Mouse (Mus musculus) CH12.LX (cell line): Measurements from ENCODE around the gene Prelid1. TPM values are rescaled to one million over a fixed set of nuclear protein-coding genes. Genes with fewer than 3 reads are reported as not detected.
A peak's percentile ranks its signal among the peaks of the same experiment; 100 is the strongest.

Experiments
- DNase-seq: peaks from one replicate; pipeline ENCODE4 v3.0.0-alpha.2; 2013; ENCODE audit errors: extremely low read depth
- H3K27ac ChIP-seq: 2 replicates; pipeline ENCODE4 v1.5.1; 2012; ENCODE audit warnings: low read depth, mild to moderate bottlenecking, control low read depth, moderate library complexity; ENCODE audit not compliant: insufficient read depth
- H3K27me3 ChIP-seq: replicated peaks from 2 replicates; pipeline ENCODE3; 2012; ENCODE audit warnings: inconsistent platforms
- H3K36me3 ChIP-seq, 2 experiments: replicated peaks in 1 of 2; 2 replicates each; pipeline versions ENCODE3 to v1.6.1; 2012; ENCODE audit warnings: inconsistent platforms in 1 of 2, low read length in 1 of 2, mild to moderate bottlenecking in 1 of 2, mixed read lengths in 1 of 2, moderate library complexity in 1 of 2; ENCODE audit not compliant: control insufficient read depth in 1 of 2, insufficient read depth in 1 of 2
- H3K4me1 ChIP-seq, 2 experiments: 2 replicates each; pipeline ENCODE4 v1.6.1; 2012; ENCODE audit warnings: inconsistent platforms in 1 of 2, moderate library complexity in 1 of 2; ENCODE audit not compliant: insufficient read depth in 2 of 2, control insufficient read depth in 1 of 2
- H3K4me2 ChIP-seq: 2 replicates; pipeline ENCODE4 v1.6.1; 2012; ENCODE audit warnings: low read depth, mild to moderate bottlenecking, control low read depth; ENCODE audit not compliant: poor library complexity, insufficient read depth, severe bottlenecking
- H3K4me3 ChIP-seq, 3 experiments: fragments of 150-350 bp in 1 of 3; sonication (generic) in 1 of 3; replicated peaks in 1 of 3; 2 replicates each; pipeline versions ENCODE3 to v1.5.1; 2011 to 2012; ENCODE audit warnings: low read depth in 2 of 3, low read length in 2 of 3, mild to moderate bottlenecking in 2 of 3, moderate library complexity in 2 of 3, control low read depth in 1 of 3, improper control_type of control experiment in 1 of 3, inconsistent platforms in 1 of 3, mixed read lengths in 1 of 3; ENCODE audit not compliant: poor library complexity in 1 of 3
- H3K79me2 ChIP-seq: replicated peaks from 2 replicates; pipeline ENCODE4 v1.6.1; 2012; ENCODE audit warnings: mild to moderate bottlenecking, moderate library complexity; ENCODE audit not compliant: control insufficient read depth, poor library complexity, insufficient read depth, severe bottlenecking; ENCODE audit errors: extremely low read depth
- H3K9ac ChIP-seq: 2 replicates; pipeline ENCODE4 v1.6.1; 2012; ENCODE audit warnings: low read depth, mild to moderate bottlenecking, control low read depth, moderate library complexity; ENCODE audit not compliant: insufficient read depth
- H3K9me3 ChIP-seq: replicated peaks from 2 replicates; pipeline ENCODE3; 2012; ENCODE audit warnings: low read length, inconsistent platforms, mixed read lengths
- BHLHE40 ChIP-seq: IDR thresholded peaks from 2 replicates; pipeline ENCODE4 v1.6.1; 2011; ENCODE audit warnings: mild to moderate bottlenecking, low read depth, low read length, improper control_type of control experiment
- CTCF ChIP-seq, 2 experiments: IDR thresholded peaks in 1 of 2; conservative IDR thresholded peaks in 1 of 2; 2 replicates each; pipeline ENCODE4 v1.5.1; 2011 to 2012; ENCODE audit warnings: low read depth in 2 of 2, low read length in 2 of 2, improper control_type of control experiment in 1 of 2, inconsistent platforms in 1 of 2, mild to moderate bottlenecking in 1 of 2, moderate library complexity in 1 of 2
- EP300 ChIP-seq: IDR thresholded peaks from 2 replicates; pipeline ENCODE4 v1.6.1; 2011; ENCODE audit warnings: low read length, improper control_type of control experiment
- ETS1 ChIP-seq: conservative IDR thresholded peaks from 2 replicates; pipeline ENCODE4 v1.6.1; 2012; ENCODE audit warnings: low read depth, mild to moderate bottlenecking, inconsistent platforms, low read length, improper control_type of control experiment, moderate library complexity
- GABPA ChIP-seq: IDR thresholded peaks from 2 replicates; pipeline ENCODE4 v1.6.1; 2012; ENCODE audit warnings: low read depth, low read length, improper control_type of control experiment, inconsistent platforms; ENCODE audit not compliant: insufficient replicate concordance
- JUND ChIP-seq: conservative IDR thresholded peaks from 2 replicates; pipeline ENCODE4 v1.6.1; 2011; ENCODE audit warnings: low read depth, low read length, improper control_type of control experiment
- KAT2A ChIP-seq: IDR thresholded peaks from 2 replicates; pipeline ENCODE4 v1.6.1; 2012; ENCODE audit warnings: low read length, improper control_type of control experiment, inconsistent platforms; ENCODE audit not compliant: insufficient replicate concordance
- MAFK ChIP-seq: IDR thresholded peaks from 2 replicates; pipeline ENCODE4 v1.6.1; 2011; ENCODE audit warnings: low read length, improper control_type of control experiment; ENCODE audit not compliant: insufficient replicate concordance
- MXI1 ChIP-seq: IDR thresholded peaks from 2 replicates; pipeline ENCODE4 v1.6.1; 2011; ENCODE audit warnings: mild to moderate bottlenecking, low read depth, low read length, improper control_type of control experiment
- NRF1 ChIP-seq: IDR thresholded peaks from 2 replicates; pipeline ENCODE4 v1.6.1; 2014; ENCODE audit warnings: low read depth, mild to moderate bottlenecking, inconsistent platforms, low read length, improper control_type of control experiment, moderate library complexity
- PAX5 ChIP-seq: IDR thresholded peaks from 2 replicates; pipeline ENCODE4 v1.6.1; 2012; ENCODE audit warnings: low read length, inconsistent platforms, mixed read lengths
- POLR2AphosphoS2 ChIP-seq: IDR thresholded peaks from 2 replicates; pipeline ENCODE4 v1.6.1; 2011; ENCODE audit warnings: low read depth, low read length, improper control_type of control experiment
- SMC3 ChIP-seq: IDR thresholded peaks from 2 replicates; pipeline ENCODE4 v1.6.1; 2011; ENCODE audit warnings: low read depth, low read length, improper control_type of control experiment
- UBTF ChIP-seq: IDR thresholded peaks from 2 replicates; pipeline ENCODE4 v1.6.1; 2012; ENCODE audit warnings: low read depth, mild to moderate bottlenecking, inconsistent platforms, low read length, improper control_type of control experiment, moderate library complexity
- USF2 ChIP-seq: conservative IDR thresholded peaks from 2 replicates; pipeline ENCODE4 v1.6.1; 2011; ENCODE audit warnings: low read depth, low read length, improper control_type of control experiment
- ZKSCAN1 ChIP-seq: IDR thresholded peaks from 2 replicates; pipeline ENCODE4 v1.6.1; 2012; ENCODE audit warnings: low read depth, inconsistent platforms, low read length, improper control_type of control experiment, borderline replicate concordance
- ZMIZ1 ChIP-seq: IDR thresholded peaks from 2 replicates; pipeline ENCODE4 v1.6.1; 2012; ENCODE audit warnings: low read depth, mild to moderate bottlenecking, inconsistent platforms, low read length, improper control_type of control experiment
- ZNF384 ChIP-seq: IDR thresholded peaks from 2 replicates; pipeline ENCODE4 v1.6.1; 2012; ENCODE audit warnings: low read depth, low read length, improper control_type of control experiment, inconsistent platforms
- dilution Hi-C: fragments of 300-500 bp; cut with MboI; formaldehyde crosslinking; loops from 2 replicates; pipeline ENCODE4 v1.14.3; 2020; ENCODE audit warnings: low sequenced_read_pairs; ENCODE audit not compliant: extremely low pct_unique_long_range_greater_than_20kb, extremely low pct_ligation_motif_present
- in situ Hi-C: fragments of 300-500 bp; cut with MboI; formaldehyde crosslinking; loops from 3 replicates; pipeline ENCODE4 v1.14.3; 2019; ENCODE audit warnings: low sequenced_read_pairs, low pct_ligation_motif_present, low pct_unique_long_range_greater_than_20kb, mixed read lengths
- polyA plus RNA-seq: library from polyadenylated mRNA; unstranded; fragments of >175 nt; gene quantifications from 2 replicates; pipeline ENCODE4 v1.2.1, GENCODE M21; 2012; ENCODE audit warnings: low read depth; ENCODE audit not compliant: insufficient read length
- total RNA-seq, 2 experiments: library from RNA; depleted of rRNA; stranded (reverse); fragments of 300-350 nt in 1 of 2; fragments of >200 nt in 1 of 2; gene quantifications; 2 replicates each; pipeline ENCODE4 v1.2.3; 2012 to 2014

Prelid1 gene
- total and polyA plus RNA-seq, 3 experiments = 205 to 435 (median 302) TPM

- TF ChIP-seq MAFK (no peak), POLR2AphosphoS2 (no peak), ZKSCAN1 (no peak), KAT2A (no peak), BHLHE40 (peak; percentile 72), SMC3 (peak; percentile 62), CTCF (conservative IDR thresholded peaks at IDR 0.05 in 1 of 2, IDR thresholded peaks at IDR 0.05 in 1 of 2; ENCODE audit: low read depth in 2 of 2, low read length in 2 of 2) (peak; percentile 88 to 89), ETS1 (peak; percentile 46), ZMIZ1 (0 out of 2 replicates have a peak, but pooled peaks have one; percentile 27), UBTF (no peak), JUND (peak; percentile 64), USF2 (no peak; the same call in 1 of the 2 replicates), PAX5 (no peak), EP300 (no peak)
- TF ChIP-seq, all 38 proteins: peak for 15
Observed at GRCm38 (mm10) chr13:55327633-55328032, 7.3 kb downstream of the Prelid1 start (continued).

- Histone ChIP-seq H3K27me3 (no peaks in the 10 kb centered on the region), H3K27ac (no peak overlapping the region), H3K9me3 (no peaks in the 10 kb centered on the region), H3K9ac (no peak overlapping the region), H3K4me1 (peaks cover 27 to 44% of the 10 kb centered on the region in 2 experiments), H3K36me3 (peaks cover 29 to 33% of the 10 kb centered on the region in 2 experiments), H3K79me2 (peaks cover 10% of the 10 kb centered on the region), H3K4me2 (no peak overlapping the region), H3K4me3 (no peak overlapping the region)
- in situ Hi-C loops = no loop called here
- DNase-seq = no peak
- dilution Hi-C loops = no loop called here
- TF ChIP-seq ZKSCAN1 (no peak), ETS1 (no peak), MXI1 (no peak), SMC3 (no peak), NRF1 (no peak)
Observed at GRCm38 (mm10) chr13:55328171-55328570, 7.9 kb downstream of the Prelid1 start.

GRCm38 (mm10) chr13:55328641-55329040, 8.3 kb downstream of the Prelid1 start:
- dilution Hi-C loops = no loop called here

More at GRCm38 (mm10) chr13:55328641-55329040, 8.3 kb downstream of the Prelid1 start:
- Histone ChIP-seq H3K9me3 (no peaks in the 10 kb centered on the region), H3K4me1 (peaks cover 27 to 39% of the 10 kb centered on the region in 2 experiments), H3K27me3 (no peaks in the 10 kb centered on the region), H3K36me3 (peaks cover 26 to 28% of the 10 kb centered on the region in 2 experiments), H3K4me2 (peak overlapping the region; percentile 55; the same call in 1 of the 2 replicates), H3K4me3 (peak overlapping the region in 1 of 3 experiments; percentile 71), H3K9ac (no peak overlapping the region), H3K79me2 (peaks cover 5% of the 10 kb centered on the region), H3K27ac (no peak overlapping the region)
- in situ Hi-C loops = no loop called here
- TF ChIP-seq GABPA = no peak
- no peak for TF ChIP-seq NRF1
- TF ChIP-seq JUND = no peak
- TF ChIP-seq ZNF384 = no peak
- no peak for DNase-seq
